Mouse (Mus musculus) heart, adult 2 months (tissue): ENCODE results near the gene St6gal1.

Experiments
- CTCF ChIP-seq: fragments of 200-600 bp; IDR thresholded peaks from 2 replicates; pipeline ENCODE4 v1.8.1; 2022; ENCODE audit warnings: antibody characterized with exemption, mild to moderate bottlenecking, moderate library complexity
- EP300 ChIP-seq: fragments of 200-500 bp; IDR thresholded peaks from 2 replicates; pipeline ENCODE4 v1.6.1; 2011; ENCODE audit warnings: low read depth, low read length, control low read depth; ENCODE audit not compliant: insufficient read depth

GRCm38 (mm10) chr16:23283677-23284076, 59.1 kb downstream of the St6gal1 start:
- no peak for TF ChIP-seq EP300
- TF ChIP-seq CTCF, result no peak
